Mouse (Mus musculus) megakaryocyte, embryonic 14.5 days (primary cell): ENCODE results near the gene Ablim1.

Experiments
- FLI1 ChIP-seq: IDR thresholded peaks from 2 replicates; pipeline ENCODE4 v1.6.1; 2012; ENCODE audit warnings: low read length, inconsistent platforms, mixed read lengths
- GATA1 ChIP-seq: IDR thresholded peaks from 3 replicates; pipeline ENCODE4 v1.6.1; 2012; ENCODE audit warnings: mixed read lengths, low read length, inconsistent platforms, borderline replicate concordance

DNA sequence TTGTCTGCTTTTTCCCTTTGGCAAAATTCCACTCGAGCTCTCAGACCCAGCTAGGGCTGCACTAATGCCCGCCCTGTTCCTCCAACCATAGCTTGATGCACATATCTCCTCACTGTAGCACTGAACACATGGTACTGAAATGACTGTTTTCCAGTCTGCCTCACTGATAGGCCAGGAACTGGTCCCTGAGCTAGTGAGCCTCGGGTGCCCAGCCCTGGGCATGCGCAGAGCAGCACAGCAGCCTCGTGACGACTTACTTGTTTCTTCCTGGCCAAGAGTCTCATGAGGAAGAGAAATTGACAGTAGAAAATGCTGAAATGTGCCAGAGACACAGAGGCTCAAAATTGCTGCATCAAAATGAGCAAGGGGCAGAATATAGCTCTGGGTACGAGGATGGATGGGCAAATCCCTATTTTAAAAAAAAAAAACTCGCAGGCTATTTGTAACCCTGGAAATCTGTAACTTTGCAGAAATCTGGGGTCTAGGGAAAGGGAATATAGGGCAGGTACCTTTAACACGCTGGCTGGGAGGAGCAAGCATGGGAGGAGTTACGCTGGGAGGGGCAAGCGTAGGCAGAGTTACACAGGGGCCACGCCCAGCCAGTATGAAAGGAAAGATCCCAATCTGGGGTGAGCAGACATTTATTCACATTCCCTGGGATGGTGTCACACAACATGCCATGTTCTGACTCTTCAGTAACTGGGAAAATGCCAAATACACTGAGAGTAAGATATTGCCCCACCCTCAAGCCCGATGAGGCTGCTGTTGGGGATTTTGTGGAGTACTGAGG is 41.7 kb downstream of the Ablim1 start:
- no peak for TF ChIP-seq GATA1
- no peak for TF ChIP-seq FLI1
